Mouse (Mus musculus): ENCODE data around the gene Sema4a. TPM values are rescaled to one million over a fixed set of nuclear protein-coding genes. Genes with fewer than 3 reads are reported as not detected.

The Sema4a gene
- polyA plus RNA-seq, 1 experiment from 2014 or later, result 27.9 TPM

DNA sequence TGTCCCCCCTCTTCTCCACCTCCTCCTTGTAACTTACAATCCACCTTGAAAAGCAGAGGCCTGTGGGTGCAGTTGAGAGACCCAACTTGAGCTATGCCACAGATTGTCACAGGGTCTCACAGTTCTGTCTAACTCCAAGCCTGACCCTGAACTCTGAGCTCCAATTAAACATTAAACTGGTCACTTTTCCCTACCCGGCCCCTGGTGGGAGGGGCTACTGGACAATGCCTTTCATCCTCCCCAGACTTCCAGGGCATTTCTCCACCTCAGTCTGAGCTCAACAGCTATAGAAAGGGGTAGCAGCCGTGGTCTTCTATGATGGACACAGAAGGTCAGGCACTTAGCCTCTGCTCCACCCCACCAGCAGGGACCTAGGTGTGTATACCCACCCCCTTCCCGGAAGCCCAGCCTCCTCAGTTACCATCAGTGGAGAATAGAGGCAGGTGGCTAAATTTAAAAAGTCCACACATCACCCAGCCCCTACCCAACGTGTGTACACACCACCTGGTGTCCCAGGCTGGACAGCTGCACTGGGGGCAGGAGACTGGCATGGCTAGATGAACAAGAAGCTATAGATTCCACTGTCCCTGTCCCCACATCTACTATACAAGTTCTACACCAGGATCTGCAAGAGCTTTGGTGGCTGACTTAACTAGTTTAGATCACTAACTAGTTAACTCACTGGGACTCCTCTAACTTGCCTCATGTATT, 39.8 kb upstream of the Sema4a start:
- peak overlapping the region; percentile 98; the same call in 1 of the 2 replicates for H3K27ac ChIP-seq (replicated peaks)
- peaks cover 18% of the 10 kb centered on the region for H3K4me1 ChIP-seq (replicated peaks; ENCODE audit: control insufficient read depth, insufficient read depth)
- no peaks in the 10 kb centered on the region for H3K9me3 ChIP-seq (ENCODE audit: control insufficient read depth, low read length)
- no peaks in the 10 kb centered on the region for H3K27me3 ChIP-seq (ENCODE audit: control insufficient read depth, insufficient read depth, low read length)
- WGBS, result 34% methylated on average over 4 of the region's 4 CpGs
- DNase-seq (ENCODE audit: low spot score) (no peak), ATAC-seq (ENCODE audit: low FRiP score, low TSS enrichment) (no peak)
- peak overlapping the region; percentile 79 for H3K4me2 ChIP-seq (replicated peaks; ENCODE audit: low read depth)
- H3K9ac ChIP-seq (ENCODE audit: low read length), result peak overlapping the region; percentile 91
- no peak for TF ChIP-seq EP300 (optimal IDR thresholded peaks at IDR 0.05)
- no peak for TF ChIP-seq CTCF (IDR thresholded peaks at IDR 0.05; ENCODE audit: low read depth)
- peak overlapping the region; percentile 97 for H3K4me3 ChIP-seq (ENCODE audit: low read depth, low read length)
- H3K36me3 ChIP-seq (ENCODE audit: control insufficient read depth, insufficient read depth, low read length), result no peaks in the 10 kb centered on the region

DNA sequence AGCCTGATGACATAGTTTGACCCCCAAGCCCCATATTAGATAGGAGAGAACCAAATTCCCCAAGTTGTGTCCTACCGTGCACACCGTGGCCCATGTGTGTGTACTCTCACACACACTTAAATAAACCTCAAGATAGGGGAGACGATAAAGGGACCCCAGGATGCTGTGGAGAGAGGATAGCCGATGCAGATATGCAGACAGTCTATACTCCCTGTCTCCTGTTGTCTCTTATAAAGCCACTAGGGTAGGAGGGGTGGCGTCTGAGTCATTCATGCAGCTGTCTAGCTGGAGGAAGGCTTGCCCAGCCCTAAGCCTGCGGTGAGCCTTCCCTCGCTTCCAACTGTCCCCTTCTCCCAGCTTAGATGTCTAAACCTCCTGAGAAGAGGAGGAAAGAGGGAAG, 39.1 kb upstream of the Sema4a start:
- DNase-seq (ENCODE audit: low spot score), result no peak
- peaks cover 21% of the 10 kb centered on the region for H3K4me1 ChIP-seq (replicated peaks; ENCODE audit: control insufficient read depth, insufficient read depth)
- H3K4me2 ChIP-seq (replicated peaks; ENCODE audit: low read depth), result peak overlapping the region; percentile 79
- H3K27ac ChIP-seq (replicated peaks), result no peak overlapping the region
- H3K9me3 ChIP-seq (ENCODE audit: control insufficient read depth, low read length), result no peaks in the 10 kb centered on the region
- 66% methylated on average over 7 of the region's 7 CpGs for WGBS
- ATAC-seq (ENCODE audit: low FRiP score, low TSS enrichment), result no peak
- 0 out of 2 replicates have a peak, but pooled peaks cover 3% of the 10 kb centered on the region for H3K36me3 ChIP-seq (ENCODE audit: control insufficient read depth, insufficient read depth, low read length)
- no peak for TF ChIP-seq EP300 (optimal IDR thresholded peaks at IDR 0.05)
- 0 out of 2 replicates have a peak, but pooled peaks have one; percentile 15 for TF ChIP-seq CTCF (IDR thresholded peaks at IDR 0.05; ENCODE audit: low read depth)
- H3K4me3 ChIP-seq (ENCODE audit: low read depth, low read length), result peak overlapping the region; percentile 97; the same call in 1 of the 2 replicates
- no peaks in the 10 kb centered on the region for H3K27me3 ChIP-seq (ENCODE audit: control insufficient read depth, insufficient read depth, low read length)
- no peak overlapping the region for H3K9ac ChIP-seq (ENCODE audit: low read length)

DNA sequence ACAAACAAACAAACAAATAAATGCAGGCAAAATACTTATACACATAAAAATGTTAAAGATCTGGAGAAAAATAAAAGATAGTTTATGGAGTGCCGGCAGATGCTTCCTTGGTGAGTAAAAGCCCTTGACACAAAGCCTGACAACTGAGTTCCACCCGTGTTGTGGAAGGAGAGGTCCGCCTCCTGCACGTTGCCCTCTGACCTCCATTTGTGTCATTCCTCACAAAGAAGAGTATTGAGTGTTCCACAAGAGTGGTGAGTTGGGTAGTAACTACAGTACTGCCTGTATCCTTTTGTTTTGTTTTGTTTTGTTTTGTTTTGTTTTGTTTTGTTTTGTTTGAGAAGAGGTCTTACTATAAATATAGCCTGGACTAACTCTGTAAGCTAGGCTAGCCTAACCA, 38.6 kb upstream of the Sema4a start:
- H3K9ac ChIP-seq (ENCODE audit: low read length), result no peak overlapping the region
- H3K4me3 ChIP-seq (ENCODE audit: low read depth, low read length), result no peak overlapping the region
- H3K4me2 ChIP-seq (replicated peaks; ENCODE audit: low read depth), result no peak overlapping the region; the same call in 1 of the 2 replicates
- TF ChIP-seq EP300 (optimal IDR thresholded peaks at IDR 0.05) (no peak), CTCF (IDR thresholded peaks at IDR 0.05; ENCODE audit: low read depth) (no peak)
- DNase-seq (ENCODE audit: low spot score), result no peak
- peaks cover 22% of the 10 kb centered on the region for H3K4me1 ChIP-seq (replicated peaks; ENCODE audit: control insufficient read depth, insufficient read depth)
- H3K36me3 ChIP-seq (ENCODE audit: control insufficient read depth, insufficient read depth, low read length), result peaks cover 3% of the 10 kb centered on the region; the same call in 1 of the 2 replicates
- ATAC-seq (ENCODE audit: low FRiP score, low TSS enrichment), result no peak
- no peaks in the 10 kb centered on the region for H3K9me3 ChIP-seq (ENCODE audit: control insufficient read depth, low read length)
- H3K27me3 ChIP-seq (ENCODE audit: control insufficient read depth, insufficient read depth, low read length), result no peaks in the 10 kb centered on the region
- 64% methylated on average over 4 of the region's 4 CpGs for WGBS
- H3K27ac ChIP-seq (replicated peaks), result no peak overlapping the region

GRCm38 (mm10) chr3:88495741-88496415, 34.9 kb upstream of the Sema4a start:
- Histone ChIP-seq H3K27ac (replicated peaks) (peak overlapping the region; percentile 99), H3K9ac (ENCODE audit: low read length) (peak overlapping the region; percentile 13; the same call in 1 of the 2 replicates), H3K9me3 (ENCODE audit: control insufficient read depth, low read length) (no peaks in the 10 kb centered on the region), H3K36me3 (ENCODE audit: control insufficient read depth, insufficient read depth, low read length) (peaks cover 3% of the 10 kb centered on the region; the same call in 1 of the 2 replicates), H3K27me3 (ENCODE audit: control insufficient read depth, insufficient read depth, low read length) (no peaks in the 10 kb centered on the region), H3K4me1 (replicated peaks; ENCODE audit: control insufficient read depth, insufficient read depth) (peaks cover 29% of the 10 kb centered on the region), H3K4me2 (replicated peaks; ENCODE audit: low read depth) (peak overlapping the region; percentile 29; the same call in 1 of the 2 replicates), H3K4me3 (ENCODE audit: low read depth, low read length) (no peak overlapping the region)
- TF ChIP-seq CTCF (IDR thresholded peaks at IDR 0.05; ENCODE audit: low read depth), result no peak
- TF ChIP-seq EP300 (optimal IDR thresholded peaks at IDR 0.05), result no peak
- WGBS, result 71% methylated on average over 10 of the region's 10 CpGs
- ATAC-seq (ENCODE audit: low FRiP score, low TSS enrichment), result no peak
- DNase-seq (ENCODE audit: low spot score), result no peak

- H3K36me3 ChIP-seq (ENCODE audit: control insufficient read depth, insufficient read depth, low read length), result peaks cover 3% of the 10 kb centered on the region; the same call in 1 of the 2 replicates
- TF ChIP-seq CTCF (IDR thresholded peaks at IDR 0.05; ENCODE audit: low read depth), result no peak
- TF ChIP-seq EP300 (optimal IDR thresholded peaks at IDR 0.05), result no peak
- H3K9ac ChIP-seq (ENCODE audit: low read length), result peak overlapping the region; percentile 13; the same call in 1 of the 2 replicates
- peak overlapping the region; percentile 99 for H3K27ac ChIP-seq (replicated peaks)
- H3K27me3 ChIP-seq (ENCODE audit: control insufficient read depth, insufficient read depth, low read length), result no peaks in the 10 kb centered on the region
- peak; percentile 77 for DNase-seq (ENCODE audit: low spot score)
- H3K4me1 ChIP-seq (replicated peaks; ENCODE audit: control insufficient read depth, insufficient read depth), result peaks cover 29% of the 10 kb centered on the region
- no peaks in the 10 kb centered on the region for H3K9me3 ChIP-seq (ENCODE audit: control insufficient read depth, low read length)
- H3K4me3 ChIP-seq (ENCODE audit: low read depth, low read length), result no peak overlapping the region
- WGBS, result 18% methylated on average over 9 of the region's 9 CpGs
- H3K4me2 ChIP-seq (replicated peaks; ENCODE audit: low read depth), result peak overlapping the region; percentile 29; the same call in 1 of the 2 replicates
- no peak for ATAC-seq (ENCODE audit: low FRiP score, low TSS enrichment)
These were observed 34.0 kb upstream of the Sema4a start for GRCm38 (mm10) chr3:88494836-88495628.
